Mouse (Mus musculus) ES-E14 (cell line): Measurements from ENCODE around the gene Rpl13a. TPM values are rescaled to one million over a fixed set of nuclear protein-coding genes. Genes with fewer than 3 reads are reported as not detected.
"Not testable (repeated sequence)": the region's sequence is repeated elsewhere in the genome, so short reads cannot be mapped to it uniquely, and the experiment has no call there.

Source experiments
- DNase-seq: peaks from one replicate; pipeline ENCODE4 v3.0.0-alpha.2; 2013; ENCODE audit warnings: low read depth, low spot score
- H3K27ac ChIP-seq: 2 replicates; pipeline ENCODE4 v1.5.1; 2012; ENCODE audit warnings: low read depth, mild to moderate bottlenecking, low read length, moderate library complexity, mixed read lengths; ENCODE audit not compliant: poor library complexity, insufficient read depth, severe bottlenecking
- H3K36me3 ChIP-seq: 2 replicates; pipeline ENCODE4 v1.6.1; 2012; ENCODE audit warnings: mild to moderate bottlenecking, low read length, moderate library complexity, mixed read lengths; ENCODE audit not compliant: control insufficient read depth, poor library complexity, insufficient read depth, severe bottlenecking
- H3K4me1 ChIP-seq, 2 experiments: fragments of 150-350 bp in 1 of 2; sonication (generic) in 1 of 2; 2 replicates each; pipeline ENCODE4 v1.6.1; 2012; ENCODE audit warnings: low read length in 2 of 2, mild to moderate bottlenecking in 1 of 2, mixed read lengths in 1 of 2; ENCODE audit not compliant: control insufficient read depth in 2 of 2, insufficient read depth in 2 of 2, poor library complexity in 1 of 2
- H3K4me3 ChIP-seq, 2 experiments: fragments of 150-350 bp in 1 of 2; sonication (generic) in 1 of 2; 2 replicates each; pipeline ENCODE4 v1.5.1; 2012; ENCODE audit warnings: low read length in 2 of 2, low read depth in 1 of 2, mild to moderate bottlenecking in 1 of 2, mixed read lengths in 1 of 2; ENCODE audit not compliant: insufficient read depth in 1 of 2, poor library complexity in 1 of 2, severe bottlenecking in 1 of 2
- H3K9ac ChIP-seq: 2 replicates; pipeline ENCODE4 v1.6.1; 2012; ENCODE audit warnings: low read depth, mild to moderate bottlenecking, low read length, mixed read lengths; ENCODE audit not compliant: poor library complexity, insufficient read depth, severe bottlenecking
- H3K9me3 ChIP-seq: fragments of 150-350 bp; sonication (generic); 2 replicates; pipeline ENCODE4 v1.6.1; 2012; ENCODE audit warnings: low read depth, mild to moderate bottlenecking, low read length; ENCODE audit not compliant: control insufficient read depth, insufficient read depth
- CHD2 ChIP-seq: IDR thresholded peaks from 2 replicates; pipeline ENCODE4 v1.6.1; 2014; ENCODE audit warnings: mild to moderate bottlenecking, low read depth, low read length, inconsistent platforms
- HCFC1 ChIP-seq: IDR thresholded peaks from 2 replicates; pipeline ENCODE4 v1.6.1; 2012; ENCODE audit warnings: low read length, inconsistent platforms, borderline replicate concordance; ENCODE audit not compliant: insufficient read depth
- MAFK ChIP-seq: IDR thresholded peaks from 2 replicates; pipeline ENCODE4 v1.6.1; 2014; ENCODE audit warnings: mild to moderate bottlenecking, low read depth, low read length, inconsistent platforms; ENCODE audit not compliant: insufficient read depth
- ZC3H11A ChIP-seq: IDR thresholded peaks from 2 replicates; pipeline ENCODE4 v1.6.1; 2012; ENCODE audit warnings: low read depth, mild to moderate bottlenecking, inconsistent platforms, low read length, borderline replicate concordance
- ZNF384 ChIP-seq: IDR thresholded peaks from 2 replicates; pipeline ENCODE4 v1.6.1; 2012; ENCODE audit warnings: low read depth, low read length, inconsistent platforms
- in situ Hi-C, 2 experiments: fragments of 600-800 bp; cut with MboI; formaldehyde crosslinking; loops; one replicate each; pipeline ENCODE4 v1.15.1; 2025; ENCODE audit warnings: low sequenced_read_pairs in 2 of 2, inconsistent platforms in 1 of 2; ENCODE audit not compliant: unreplicated experiment in 2 of 2
- total RNA-seq: library from RNA; depleted of rRNA; stranded (reverse); fragments of 300-350 nt; gene quantifications from 2 replicates; pipeline ENCODE4 v1.2.3, GENCODE M21; 2012

The Rpl13a gene
- total RNA-seq, 1 experiment, result 3,971 TPM

GRCm38 (mm10) chr7:45113476-45113875, 15.1 kb downstream of the Rpl13a start:
- DNase-seq, result no peak
- in situ Hi-C loops, result no loop called here
- Histone ChIP-seq H3K36me3 (peaks cover 2% of the 10 kb centered on the region; the same call in 1 of the 2 replicates), H3K4me1 (peaks cover 1 to 22% of the 10 kb centered on the region in 2 experiments; a peak in 2 of 4 replicates), H3K27ac (no peak overlapping the region), H3K9ac (no peak overlapping the region), H3K4me3 (no peak overlapping the region), H3K9me3 (no peaks in the 10 kb centered on the region)
- TF ChIP-seq ZC3H11A (no peak), ZNF384 (no peak), CHD2 (no peak), HCFC1 (no peak), MAFK (no peak)

- in situ Hi-C loops, result no loop called here
- no peak overlapping the region for H3K9ac ChIP-seq
- TF ChIP-seq HCFC1 (no peak), ZC3H11A (no peak), ZNF384 (no peak), CHD2 (no peak), MAFK (no peak)
- H3K27ac ChIP-seq, result peak overlapping the region; percentile 64
- H3K36me3 ChIP-seq, result peaks cover under 1% of the 10 kb centered on the region; the same call in 1 of the 2 replicates
- no peaks in the 10 kb centered on the region for H3K9me3 ChIP-seq
- DNase-seq, result no peak
- H3K4me1 ChIP-seq, result peaks cover 1 to 20% of the 10 kb centered on the region in 2 experiments; a peak in 2 of 4 replicates
- H3K4me3 ChIP-seq, result no peak overlapping the region
Measured at GRCm38 (mm10) chr7:45112529-45112928, 16.0 kb downstream of the Rpl13a start.

GRCm38 (mm10) chr7:45111940-45112339, 16.6 kb downstream of the Rpl13a start:
- H3K36me3 ChIP-seq, result no peaks in the 10 kb centered on the region
- peak; percentile 61 for DNase-seq
- peak overlapping the region; percentile 64; the same call in 1 of the 2 replicates for H3K27ac ChIP-seq
- H3K9me3 ChIP-seq, result no peaks in the 10 kb centered on the region
- in situ Hi-C loops, result no loop called here
- no peak overlapping the region for H3K4me3 ChIP-seq
- no peak for TF ChIP-seq HCFC1
- TF ChIP-seq CHD2, result no peak
- TF ChIP-seq ZC3H11A, result no peak
- no peak for TF ChIP-seq MAFK
- TF ChIP-seq ZNF384, result no peak
- H3K9ac ChIP-seq, result no peak overlapping the region
- peaks cover 1 to 22% of the 10 kb centered on the region in 2 experiments; a peak in 2 of 4 replicates for H3K4me1 ChIP-seq

DNA sequence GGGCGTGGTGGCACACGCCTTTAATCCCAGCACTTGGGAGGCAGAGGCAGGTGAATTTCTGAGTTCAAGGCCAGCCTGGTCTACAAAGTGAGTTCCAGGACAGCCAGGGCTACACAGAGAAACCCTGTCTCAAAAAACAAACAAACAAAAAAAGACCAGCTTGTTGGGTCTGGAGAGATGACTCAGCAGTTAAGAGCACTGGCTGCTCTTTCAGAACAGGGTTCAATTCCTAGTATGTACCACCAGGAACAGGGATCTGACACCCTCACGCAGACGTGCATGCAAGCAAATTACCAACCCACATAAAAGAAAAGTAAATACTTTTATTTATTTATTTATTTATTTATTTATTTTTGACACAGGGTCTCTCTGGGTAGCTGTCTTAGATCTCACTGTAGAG, 18.5 kb downstream of the Rpl13a start:
- TF ChIP-seq ZNF384, result 0 out of 2 replicates have a peak, but pooled peaks have one; percentile 11
- TF ChIP-seq MAFK, result peak; percentile 84
- H3K36me3 ChIP-seq, in situ Hi-C loops, H3K9me3 ChIP-seq, H3K4me3 ChIP-seq, H3K27ac ChIP-seq, DNase-seq, H3K9ac ChIP-seq: not testable (repeated sequence)
- peaks cover 4 to 28% of the 10 kb centered on the region in 2 experiments; a peak in 3 of 4 replicates for H3K4me1 ChIP-seq

GRCm38 (mm10) chr7:45107052-45107645, 21.4 kb downstream of the Rpl13a start:
- Histone ChIP-seq H3K36me3 (no peaks in the 10 kb centered on the region), H3K9ac (peak overlapping the region; percentile 50; the same call in 1 of the 2 replicates), H3K27ac (peak overlapping the region; percentile 18; the same call in 1 of the 2 replicates), H3K4me1 (peaks cover 4 to 28% of the 10 kb centered on the region in 2 experiments; a peak in 3 of 4 replicates), H3K9me3 (no peaks in the 10 kb centered on the region), H3K4me3 (no peak overlapping the region)
- TF ChIP-seq CHD2, result no peak
- TF ChIP-seq ZC3H11A, result no peak
- no peak for TF ChIP-seq MAFK
- no peak for TF ChIP-seq ZNF384
- TF ChIP-seq HCFC1, result no peak
- in situ Hi-C loops, result no loop called here
- no peak for DNase-seq
